Mouse (Mus musculus): ENCODE measurements around the gene Olfr412.

Gene Olfr412

GRCm38 (mm10) chr11:74415736-74416135 lies 53.9 kb downstream of the Olfr412 start:
- DNase-seq, result no peak
